Mouse (Mus musculus) heart, postnatal 0 days (tissue): ENCODE results near the gene 1110025L11Rik.

Experiments used
- CTCF ChIP-seq: IDR thresholded peaks from 2 replicates; pipeline ENCODE4 v1.5.1; 2016; ENCODE audit warnings: antibody characterized with exemption, control low read depth, low read depth
- EP300 ChIP-seq: IDR thresholded peaks from 2 replicates; pipeline ENCODE4 v1.6.1; 2016; ENCODE audit warnings: antibody characterized with exemption, low read depth

DNA sequence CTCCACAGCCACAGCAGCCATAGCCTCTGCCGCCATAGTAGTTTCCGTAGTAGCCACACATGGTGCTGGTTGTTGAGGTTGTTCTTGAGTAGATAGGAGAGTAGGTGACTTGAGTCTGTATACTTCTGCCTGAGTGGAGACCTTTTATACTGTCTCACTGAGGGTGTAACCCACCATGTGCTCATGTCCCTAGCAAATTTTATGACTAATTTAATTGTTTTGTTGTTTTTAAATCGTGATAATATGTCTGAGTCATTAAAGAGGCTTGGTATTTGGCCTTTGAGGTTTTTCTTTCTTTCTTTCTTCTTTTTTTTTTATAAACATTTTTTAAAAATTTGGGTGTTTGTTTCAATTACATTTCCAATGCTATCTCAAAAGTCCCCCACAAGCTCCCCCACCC is 16.0 kb downstream of the 1110025L11Rik start, which contains the start of gene Krtap6-5:
- no peak for TF ChIP-seq EP300
- no peak for TF ChIP-seq CTCF
